Mouse (Mus musculus) hindbrain, embryonic 16.5 days (tissue): ENCODE data around the gene Csnk1g1. TPM values are rescaled to one million over a fixed set of nuclear protein-coding genes. Genes with fewer than 3 reads are reported as not detected.

Experiments used
- ATAC-seq: fragments of 200-750 bp; cut with Nextera tagmentation; 2 replicates; pipeline ENCODE4 v1.8.0; 2017; ENCODE audit warnings: moderate TSS enrichment, moderate library complexity
- H3K27ac ChIP-seq: fragments of 300-500 bp; sonication (generic); 2 replicates; pipeline ENCODE4 v1.5.1; 2014; ENCODE audit warnings: low read depth, mild to moderate bottlenecking, control low read depth, low read length, moderate library complexity
- H3K27me3 ChIP-seq: fragments of 300-500 bp; sonication (generic); replicated peaks from 2 replicates; pipeline ENCODE4 v1.6.1; 2014; ENCODE audit warnings: low read length; ENCODE audit not compliant: control insufficient read depth, insufficient read depth
- H3K36me3 ChIP-seq: fragments of 300-500 bp; sonication (generic); 2 replicates; pipeline ENCODE4 v1.6.1; 2014; ENCODE audit warnings: mild to moderate bottlenecking, low read length, moderate library complexity, mixed read lengths; ENCODE audit not compliant: control insufficient read depth, insufficient read depth
- H3K4me1 ChIP-seq: fragments of 300-500 bp; sonication (generic); 2 replicates; pipeline ENCODE4 v1.6.1; 2014; ENCODE audit warnings: low read depth, low read length; ENCODE audit not compliant: control insufficient read depth, insufficient read depth
- H3K4me2 ChIP-seq: fragments of 300-500 bp; sonication (generic); 2 replicates; pipeline ENCODE4 v1.6.1; 2014; ENCODE audit warnings: mild to moderate bottlenecking, low read length, control low read depth, moderate library complexity
- H3K4me3 ChIP-seq: fragments of 300-500 bp; sonication (generic); 2 replicates; pipeline ENCODE4 v1.5.1; 2014; ENCODE audit warnings: mild to moderate bottlenecking, low read length, control low read depth, moderate library complexity
- H3K9ac ChIP-seq: fragments of 300-500 bp; sonication (generic); 2 replicates; pipeline ENCODE4 v1.6.1; 2014; ENCODE audit warnings: low read depth, mild to moderate bottlenecking, control low read depth, low read length, moderate library complexity
- H3K9me3 ChIP-seq: fragments of 300-500 bp; sonication (generic); 2 replicates; pipeline ENCODE4 v1.6.1; 2014; ENCODE audit warnings: mild to moderate bottlenecking, low read length, moderate library complexity; ENCODE audit not compliant: control insufficient read depth
- WGBS: fragments of 180-500 bp; shearing (Covaris S2); extraction: QIAGEN DNeasy Blood & Tissue Kit; methylation state at CpG from one replicate; pipeline ENCODE4 v1.1.7; 2014; 5-methylcytosine and 5-hydroxymethylcytosine counted together
- polyA plus RNA-seq: library from polyadenylated mRNA; unstranded; fragments of >200 nt; fragmentation: Nextera tagmentation; extraction: Ambion mirVana; gene quantifications from 2 replicates; pipeline ENCODE4 v1.2.1, GENCODE M21; 2015

Gene Csnk1g1
- 20.7 and 22.1 TPM in 2 replicates for polyA plus RNA-seq

- H3K27ac ChIP-seq = peak within 1 kb of the TSS; percentile 89
- no peaks in the 10 kb centered on the region for H3K27me3 ChIP-seq
- H3K9me3 ChIP-seq = no peaks in the 10 kb centered on the region
- peak within 1 kb of the TSS; percentile 81 for H3K4me2 ChIP-seq
- peak within 1 kb of the TSS; percentile 84 for H3K9ac ChIP-seq
- peaks cover 12% of the 10 kb centered on the region for H3K4me1 ChIP-seq
- peak within 1 kb of the TSS; percentile 88 for H3K4me3 ChIP-seq
- H3K36me3 ChIP-seq = no peaks in the 10 kb centered on the region
- whole genome bisulfite sequencing = under 1% methylated on average over 38 of the region's 38 CpGs
- ATAC-seq = peak; percentile 100
Observed at GRCm38 (mm10) chr9:65908394-65909300, at the start of gene Csnk1g1, which contains the start of gene Trip4. Gene Csnk1g1 (plus strand): TSS chr9:65908924. Gene Trip4 (minus strand): TSS chr9:65908794.

DNA sequence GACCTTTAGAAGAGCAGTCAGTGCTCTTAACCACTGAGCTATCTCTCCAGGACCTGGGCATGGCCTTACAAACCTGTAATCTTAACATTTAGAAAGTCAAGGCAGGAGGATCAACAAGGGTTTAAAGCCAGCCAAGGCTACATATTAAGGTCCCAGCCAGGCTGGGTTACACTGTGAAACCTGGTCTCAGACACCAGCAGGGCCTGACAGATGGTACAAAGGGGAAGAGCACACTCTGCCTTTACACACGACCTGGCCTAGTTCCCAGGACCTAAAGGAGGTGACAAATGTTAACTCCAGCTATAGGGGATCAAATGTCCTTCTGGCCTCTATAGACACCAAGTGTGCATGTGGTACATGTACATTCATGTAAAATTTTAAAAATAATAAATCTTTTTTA lies 49.1 kb upstream of the Csnk1g1 start:
- Histone ChIP-seq H3K9me3 (no peaks in the 10 kb centered on the region), H3K9ac (no peak overlapping the region), H3K4me3 (no peak overlapping the region), H3K4me1 (no peaks in the 10 kb centered on the region), H3K27ac (no peak overlapping the region), H3K27me3 (no peaks in the 10 kb centered on the region), H3K36me3 (peaks cover 28% of the 10 kb centered on the region), H3K4me2 (no peak overlapping the region)
- ATAC-seq = no peak
- WGBS = 63% methylated on average over 1 of the region's 1 CpGs

DNA sequence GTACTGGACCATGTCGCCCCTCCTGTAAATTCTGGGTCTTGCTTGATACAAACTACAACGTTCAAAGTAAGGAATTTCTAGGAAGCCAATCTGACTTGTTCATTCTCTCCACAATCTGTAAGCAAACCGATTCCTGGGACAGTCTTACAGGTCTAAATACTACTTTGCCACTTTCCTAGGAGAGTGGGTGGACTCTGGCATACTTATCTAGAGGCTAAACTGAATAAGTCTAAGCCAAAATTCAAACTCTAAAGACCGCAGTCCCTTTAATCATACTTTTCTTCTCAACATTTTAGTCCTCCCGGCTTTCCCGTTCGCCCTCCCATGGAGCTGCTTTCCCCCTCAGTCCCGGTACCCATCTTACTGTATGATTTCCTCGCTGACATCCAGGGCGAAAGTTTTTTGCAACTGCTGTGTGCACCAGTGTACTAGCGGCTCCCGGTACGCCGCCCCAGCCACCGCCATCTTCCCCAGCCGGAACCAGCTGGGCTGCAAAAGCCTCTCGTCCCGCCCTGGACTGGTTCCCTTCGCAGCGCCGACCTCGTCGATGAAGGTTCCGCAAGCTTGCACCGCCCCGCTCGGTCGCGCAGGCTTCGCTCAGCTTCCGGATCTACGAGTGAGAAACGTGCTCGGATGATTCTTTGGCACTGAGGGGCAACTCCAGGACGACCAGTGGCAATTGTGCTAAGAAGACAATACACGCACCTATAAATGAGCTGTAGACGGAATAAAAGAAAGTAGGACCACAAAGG lies 24.0 kb upstream of the Csnk1g1 start:
- H3K4me3 ChIP-seq = peak overlapping the region; percentile 76
- peak; percentile 99 for ATAC-seq
- peaks cover 9% of the 10 kb centered on the region for H3K4me1 ChIP-seq
- no peaks in the 10 kb centered on the region for H3K36me3 ChIP-seq
- peak overlapping the region; percentile 75 for H3K27ac ChIP-seq
- peak overlapping the region; percentile 91 for H3K4me2 ChIP-seq
- WGBS = under 1% methylated on average over 37 of the region's 37 CpGs
- H3K27me3 ChIP-seq = no peaks in the 10 kb centered on the region
- H3K9ac ChIP-seq = peak overlapping the region; percentile 78
- no peaks in the 10 kb centered on the region for H3K9me3 ChIP-seq

DNA sequence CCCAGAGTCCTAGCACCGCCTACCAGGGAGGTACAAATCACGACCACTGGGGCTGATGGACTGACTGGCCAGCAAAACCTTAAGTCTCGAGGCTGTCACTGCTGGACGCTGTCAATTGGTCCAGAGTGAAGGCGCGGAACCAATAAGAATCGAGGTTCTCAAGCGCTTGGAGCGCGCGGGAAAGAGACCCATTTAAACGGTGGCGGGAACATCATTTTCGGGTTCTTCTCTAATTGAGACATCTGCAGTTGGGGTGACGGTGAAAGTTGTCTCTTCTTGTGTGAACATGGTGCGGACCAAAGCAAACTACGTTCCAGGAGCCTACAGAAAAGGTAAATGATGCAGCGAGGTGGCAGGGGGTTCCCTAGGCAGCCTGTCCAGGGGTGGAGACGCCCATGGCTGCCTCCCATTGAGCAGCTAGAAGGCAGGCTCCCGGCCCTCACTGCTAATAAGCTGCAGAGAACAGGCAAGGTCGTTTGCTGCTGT lies 18.5 kb upstream of the Csnk1g1 start, which contains the start of gene Pclaf:
Gene Pclaf, plus strand, starts transcription at position 95 of the 486 bp plus-strand sequence.
- Histone ChIP-seq H3K36me3 (no peaks in the 10 kb centered on the region), H3K27ac (no peak within 1 kb of the TSS), H3K9me3 (no peaks in the 10 kb centered on the region), H3K4me3 (peak within 1 kb of the TSS; percentile 43), H3K4me1 (peaks cover 8% of the 10 kb centered on the region), H3K9ac (peak within 1 kb of the TSS; percentile 19), H3K27me3 (no peaks in the 10 kb centered on the region), H3K4me2 (peak within 1 kb of the TSS; percentile 84)
- whole genome bisulfite sequencing = under 1% methylated on average over 21 of the region's 21 CpGs
- peak; percentile 92 for ATAC-seq

DNA sequence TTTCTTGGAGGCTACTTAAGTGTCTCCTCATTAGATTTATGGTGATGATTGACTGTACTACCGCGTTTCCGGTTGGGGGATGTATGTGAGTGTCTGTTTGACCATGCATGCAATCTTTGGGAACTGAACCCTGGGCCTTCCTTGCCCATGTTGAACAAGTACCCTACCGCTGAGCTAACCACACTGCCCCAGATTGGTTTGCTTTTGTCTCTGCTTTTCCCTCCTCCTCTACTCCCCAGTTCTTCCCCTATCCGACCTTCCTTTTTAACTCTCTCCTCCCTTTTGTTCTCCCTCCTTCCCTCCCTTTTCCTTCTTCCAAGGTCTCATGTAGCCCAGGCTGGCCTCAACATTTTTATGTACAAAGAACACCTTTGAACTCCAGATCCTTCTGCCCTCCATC lies 17.6 kb upstream of the Csnk1g1 start:
- Histone ChIP-seq H3K9me3 (no peaks in the 10 kb centered on the region), H3K9ac (no peak overlapping the region), H3K4me3 (peak overlapping the region; percentile 43), H3K27me3 (no peaks in the 10 kb centered on the region), H3K27ac (no peak overlapping the region), H3K4me2 (peak overlapping the region; percentile 37), H3K36me3 (no peaks in the 10 kb centered on the region), H3K4me1 (peaks cover 5% of the 10 kb centered on the region)
- WGBS = 8% methylated on average over 5 of the region's 5 CpGs
- no peak for ATAC-seq

- Histone ChIP-seq H3K9me3 (no peaks in the 10 kb centered on the region), H3K36me3 (no peaks in the 10 kb centered on the region), H3K27me3 (no peaks in the 10 kb centered on the region), H3K4me3 (no peak overlapping the region), H3K4me1 (no peaks in the 10 kb centered on the region), H3K9ac (no peak overlapping the region), H3K4me2 (no peak overlapping the region), H3K27ac (no peak overlapping the region)
- ATAC-seq = no peak
- WGBS = 88% methylated on average over 2 of the region's 2 CpGs
Observed at GRCm38 (mm10) chr9:65896977-65897376, 11.7 kb upstream of the Csnk1g1 start.

DNA sequence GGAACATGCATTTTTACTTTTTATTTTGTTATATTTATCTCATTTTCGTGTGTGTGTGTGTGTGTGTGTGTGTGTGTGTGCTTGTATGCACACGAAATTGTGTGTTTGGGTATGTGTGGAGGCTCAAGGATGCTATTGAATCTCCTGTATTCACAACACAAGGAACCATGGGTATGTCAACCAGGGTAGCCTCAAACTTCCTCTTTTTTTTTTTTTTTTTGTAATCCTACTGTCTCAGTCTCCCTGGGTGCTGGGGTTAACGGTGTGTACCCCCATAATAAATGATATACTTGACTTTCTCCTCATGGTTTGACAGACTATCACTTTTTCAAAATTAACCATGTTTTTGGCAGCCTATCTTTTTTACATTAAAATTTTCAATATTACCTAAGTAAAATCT lies 5.8 kb upstream of the Csnk1g1 start:
- H3K9me3 ChIP-seq = no peaks in the 10 kb centered on the region
- H3K27ac ChIP-seq = no peak overlapping the region
- no peak overlapping the region for H3K9ac ChIP-seq
- H3K4me1 ChIP-seq = peaks cover 5% of the 10 kb centered on the region
- 93% methylated on average over 3 of the region's 3 CpGs for WGBS
- H3K4me2 ChIP-seq = no peak overlapping the region
- H3K27me3 ChIP-seq = no peaks in the 10 kb centered on the region
- H3K36me3 ChIP-seq = no peaks in the 10 kb centered on the region
- H3K4me3 ChIP-seq = no peak overlapping the region
- no peak for ATAC-seq

DNA sequence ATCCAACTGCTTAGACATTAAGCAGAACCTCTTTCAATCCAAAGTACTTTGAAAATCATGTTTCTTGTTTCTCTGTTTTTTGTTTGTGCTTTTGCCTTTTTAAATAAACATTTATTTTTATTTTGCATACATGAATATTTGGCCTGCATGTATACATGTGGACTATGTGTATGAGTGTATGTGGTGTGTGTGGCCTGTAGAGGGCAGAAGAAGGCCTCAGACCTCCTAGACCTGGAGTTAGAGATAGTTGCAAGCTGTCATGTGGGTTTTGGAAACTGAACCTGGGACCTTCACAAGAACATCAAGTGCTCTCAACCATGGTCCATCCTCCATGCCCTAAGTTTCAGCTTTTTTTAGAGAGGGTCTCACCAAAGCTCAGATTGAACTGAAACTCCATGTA lies 5.3 kb upstream of the Csnk1g1 start:
- Histone ChIP-seq H3K9me3 (no peaks in the 10 kb centered on the region), H3K4me2 (no peak overlapping the region), H3K27me3 (no peaks in the 10 kb centered on the region), H3K27ac (no peak overlapping the region), H3K4me1 (peaks cover 7% of the 10 kb centered on the region), H3K9ac (no peak overlapping the region), H3K4me3 (no peak overlapping the region), H3K36me3 (no peaks in the 10 kb centered on the region)
- no peak for ATAC-seq
